ENCODE assay signal across 42 mouse cellular contexts in genomic region chr1:172657266-172657665, GRCm38 (mm10). TPM values are rescaled to one million over a fixed set of nuclear protein-coding genes. Genes with fewer than 3 reads are reported as not detected.
"Had no signal": no experiment of that assay in that cellular context is flagged by ENCODE, and none has a peak within 500 bp of the region (broad histone marks: within the 10 kb centered on the region; RNA-seq: fewer than 3 reads in every experiment).

No protein-coding gene starts in this region.

- H3K27me3 ChIP-seq: heart, embryonic 13.5 days; heart, embryonic 15.5 days; hindbrain, embryonic 13.5 days; hindbrain, embryonic 15.5 days; kidney, embryonic 15.5 days; limb, embryonic 13.5 days; limb, embryonic 15.5 days had no signal

- H3K4me1 ChIP-seq: hindbrain, embryonic 13.5 days; hindbrain, embryonic 15.5 days; limb, embryonic 13.5 days; limb, embryonic 15.5 days had no signal

- H3K9me3 ChIP-seq: heart, embryonic 10.5 days; heart, embryonic 13.5 days; heart, embryonic 15.5 days; hindbrain, embryonic 13.5 days; hindbrain, embryonic 15.5 days; kidney, embryonic 15.5 days; limb, embryonic 13.5 days; limb, embryonic 15.5 days had no signal

- ATAC-seq: hindbrain, postnatal 0 days; intestine, embryonic 16.5 days had no signal

- H3K27ac ChIP-seq: gastrocnemius, adult 2 months; heart, embryonic 10.5 days; heart, embryonic 13.5 days; heart, embryonic 15.5 days; hindbrain, embryonic 13.5 days; hindbrain, embryonic 15.5 days; hindbrain, postnatal 0 days; kidney, embryonic 15.5 days; kidney, postnatal 0 days; limb, embryonic 13.5 days; limb, embryonic 15.5 days had no signal

- DNase-seq: gastrocnemius, adult 2 months; gastrocnemius, postnatal 10 days; gastrocnemius, postnatal 25 days; heart, adult 18-20 months; heart, postnatal 14 days; heart, postnatal 36 days; kidney, adult 11 months; kidney, adult 2 months; kidney, adult 9 months; kidney, postnatal 14 days; kidney, postnatal 36 days; layer of hippocampus, adult 9-11 months; layer of hippocampus, postnatal 36 days had no signal

- H3K4me2 ChIP-seq: heart, embryonic 13.5 days; heart, embryonic 15.5 days; hindbrain, embryonic 13.5 days; hindbrain, embryonic 15.5 days; kidney, embryonic 15.5 days; limb, embryonic 13.5 days; limb, embryonic 15.5 days had no signal

- H3K4me3 ChIP-seq: gastrocnemius, adult 2 months; heart, embryonic 10.5 days; heart, embryonic 13.5 days; heart, embryonic 15.5 days; hindbrain, embryonic 13.5 days; hindbrain, embryonic 15.5 days; kidney, embryonic 15.5 days; limb, embryonic 13.5 days; limb, embryonic 15.5 days had no signal

- H3K9ac ChIP-seq: heart, embryonic 13.5 days; heart, embryonic 15.5 days; hindbrain, embryonic 13.5 days; hindbrain, embryonic 15.5 days; kidney, embryonic 15.5 days; limb, embryonic 13.5 days; limb, embryonic 15.5 days had no signal

- H3K36me3 ChIP-seq: heart, embryonic 10.5 days; heart, embryonic 13.5 days; heart, embryonic 15.5 days; hindbrain, embryonic 13.5 days; hindbrain, embryonic 15.5 days; kidney, embryonic 15.5 days; limb, embryonic 13.5 days; limb, embryonic 15.5 days had no signal

RNA-seq across cellular contexts. Expression of gene Crp, which starts 40.6 kb away (rescaled TPM):
- total RNA-seq: gastrocnemius, postnatal 25 days; granulocyte monocyte progenitor cell, adult 5-6 weeks; heart, adult 8-10 months; heart, postnatal 14 days; heart, postnatal 36 days; hematopoietic stem cell, adult 5-6 weeks; hindbrain, postnatal 0 days; layer of hippocampus, adult 18-20 months; layer of hippocampus, adult 8-10 months; layer of hippocampus, postnatal 14 days; layer of hippocampus, postnatal 36 days; left cerebral cortex, adult 18-20 months; left cerebral cortex, adult 8-10 months; left cerebral cortex, postnatal 14 days; left cerebral cortex, postnatal 36 days had no signal
- polyA plus RNA-seq: frontal cortex, adult 2 months; heart, embryonic 15.5 days; heart, postnatal 0 days; hindbrain, embryonic 11.5 days; kidney, adult 2 months; kidney, postnatal 0 days; large intestine, adult 2 months; limb, embryonic 11.5 days; limb, embryonic 13.5 days had no signal

RNA-seq across cellular contexts. Expression of gene Fcrl6, which starts 54.9 kb away (rescaled TPM):
- total RNA-seq: gastrocnemius, adult 2 months; gastrocnemius, postnatal 10 days; gastrocnemius, postnatal 25 days; gastrocnemius, postnatal 4 days; granulocyte monocyte progenitor cell, adult 5-6 weeks; heart, adult 18-20 months; heart, adult 8-10 months; heart, postnatal 14 days; heart, postnatal 36 days; hematopoietic stem cell, adult 5-6 weeks; hindbrain, postnatal 0 days; layer of hippocampus, adult 18-20 months; layer of hippocampus, postnatal 14 days; layer of hippocampus, postnatal 36 days; left cerebral cortex, adult 18-20 months; left cerebral cortex, adult 8-10 months; left cerebral cortex, postnatal 14 days; left cerebral cortex, postnatal 36 days; liver, adult 2 months had no signal
- polyA plus RNA-seq: heart, embryonic 10.5 days; heart, embryonic 13.5 days; heart, embryonic 15.5 days; heart, postnatal 0 days; hindbrain, embryonic 13.5 days; hindbrain, postnatal 0 days; intestine, embryonic 14.5 days; intestine, embryonic 16.5 days; kidney, adult 2 months; kidney, embryonic 15.5 days; kidney, postnatal 0 days; large intestine, adult 2 months; liver, adult 2 months had no signal
